In the genomic region with DNA sequence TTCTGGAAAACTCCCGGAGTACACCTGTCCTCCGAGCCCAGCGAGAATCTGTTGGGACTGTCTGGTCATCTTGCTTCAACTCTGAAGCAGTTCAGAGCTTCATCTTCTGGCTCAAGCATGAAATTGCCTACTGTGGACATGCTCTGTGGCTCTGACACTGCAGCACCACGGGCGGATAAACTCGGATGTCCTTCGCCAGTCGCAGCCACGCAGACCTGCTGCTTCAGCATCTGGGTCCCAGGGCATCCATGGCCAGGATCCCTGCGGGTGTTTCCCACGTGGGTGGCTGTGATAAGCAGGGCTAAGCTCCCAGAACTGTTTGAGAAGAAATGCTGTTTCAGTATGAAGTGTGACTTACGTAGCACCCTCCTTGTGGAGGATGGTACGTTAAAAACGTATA, we compare ENCODE assay signal across 22 mouse cellular contexts.
DNase-seq lines count a peak whose midpoint lies in the region; ATAC-seq lines count a peak whose summit lies in the region.
"Had no signal": no experiment of that assay in that cellular context is flagged by ENCODE, and none has a peak within 500 bp of the region (broad histone marks: within the 10 kb centered on the region; RNA-seq: fewer than 3 reads in every experiment).

No protein-coding gene starts in this region.

- no peak overlapping the region for H3K27ac ChIP-seq in hindbrain, embryonic 11.5 days (ENCODE audit: low read depth, low read length)
- H3K27ac ChIP-seq: embryonic facial prominence, embryonic 13.5 days; heart, adult 2 months; heart, embryonic 15.5 days; hindbrain, embryonic 10.5 days; hindbrain, embryonic 15.5 days had no signal

- DNase-seq in cerebellum, postnatal 4 days (ENCODE audit: low spot score in 2 of 2), result no peak
- peak; percentile 69 for DNase-seq in cerebellum, adult 11-12 months
- peak; percentile 69 for DNase-seq in cerebellum, adult 9-10 months
- peak; percentile 59 to 66 for DNase-seq in cerebellum, postnatal 25 days
- DNase-seq in heart, adult 18-20 months, result no peak
- DNase-seq in kidney, postnatal 10 days, result no peak
- no peak for DNase-seq in hindbrain, embryonic 11.5 days (ENCODE audit: low spot score)
- DNase-seq: adrenal gland, postnatal 10 days; B cell, adult 2 months; heart, adult 2 months; heart, postnatal 14 days; kidney, adult 2 months had no signal

- H3K9ac ChIP-seq in hindbrain, embryonic 11.5 days (ENCODE audit: low read depth, low read length), result no peak overlapping the region
- H3K9ac ChIP-seq: embryonic facial prominence, embryonic 13.5 days; heart, embryonic 15.5 days; hindbrain, embryonic 15.5 days had no signal

- no peak overlapping the region for H3K4me2 ChIP-seq in hindbrain, embryonic 11.5 days (replicated peaks; ENCODE audit: low read depth, low read length)
- H3K4me2 ChIP-seq: embryonic facial prominence, embryonic 13.5 days; heart, embryonic 11.5 days; heart, embryonic 15.5 days; hindbrain, embryonic 15.5 days had no signal

- no peaks in the 10 kb centered on the region for H3K9me3 ChIP-seq in hindbrain, embryonic 11.5 days (ENCODE audit: control insufficient read depth, low read length)
- H3K9me3 ChIP-seq: embryonic facial prominence, embryonic 13.5 days; G1E; heart, embryonic 15.5 days; hindbrain, embryonic 10.5 days; hindbrain, embryonic 15.5 days had no signal

- peak; percentile 61 for ATAC-seq in cerebellum, adult (ENCODE audit: insufficient number of reproducible peaks, low FRiP score, low TSS enrichment)
- ATAC-seq in hindbrain, embryonic 11.5 days (ENCODE audit: low FRiP score), result no peak
- ATAC-seq: CD4-positive, CD25-positive, alpha-beta regulatory T cell, adult 4 months; forebrain, embryonic 14.5 days; intestine, embryonic 16.5 days had no signal

- no peaks in the 10 kb centered on the region for H3K27me3 ChIP-seq in hindbrain, embryonic 11.5 days (ENCODE audit: control insufficient read depth, insufficient read depth, low read length)
- H3K27me3 ChIP-seq: heart, embryonic 15.5 days; hindbrain, embryonic 15.5 days had no signal

- no peaks in the 10 kb centered on the region for H3K4me1 ChIP-seq in hindbrain, embryonic 11.5 days (replicated peaks; ENCODE audit: control insufficient read depth, insufficient read depth, low read length)
- H3K4me1 ChIP-seq: embryonic facial prominence, embryonic 13.5 days; heart, embryonic 15.5 days; hindbrain, embryonic 15.5 days had no signal

- no peaks in the 10 kb centered on the region for H3K36me3 ChIP-seq in hindbrain, embryonic 11.5 days (ENCODE audit: control insufficient read depth, insufficient read depth, low read length)
- H3K36me3 ChIP-seq: embryonic facial prominence, embryonic 13.5 days; G1E; heart, embryonic 15.5 days; hindbrain, embryonic 10.5 days; hindbrain, embryonic 15.5 days had no signal

- 87% methylated on average over 14 of the region's 14 CpGs for WGBS in hindbrain, embryonic 11.5 days

- H3K4me3 ChIP-seq in hindbrain, embryonic 11.5 days (ENCODE audit: low read depth, low read length), result no peak overlapping the region
- H3K4me3 ChIP-seq: embryonic facial prominence, embryonic 13.5 days; heart, adult 2 months; heart, embryonic 15.5 days; hindbrain, embryonic 10.5 days; hindbrain, embryonic 15.5 days had no signal

Comparison
In these comparisons a context has a peak if more than half of its experiments do, and no peak if none do; other contexts are left out.
1. DNase-seq: peak in cerebellum, adult 11-12 months (single experiment), cerebellum, adult 9-10 months (single experiment) and cerebellum, postnatal 25 days (2 of 2); none in cerebellum, postnatal 4 days (0 of 2), heart, adult 18-20 months (0 of 2), kidney, postnatal 10 days (single experiment) and hindbrain, embryonic 11.5 days (single experiment).